Mouse (Mus musculus) thymus, adult 18-20 months (tissue): ENCODE data around the gene Kdm6b.
A peak's percentile ranks its signal among the peaks of the same experiment; 100 is the strongest.

Experiments
- DNase-seq, 2 experiments: peaks; one replicate each; pipeline ENCODE4 v3.0.0; 2022; ENCODE audit warnings: mixed read lengths in 2 of 2

Gene Kdm6b

GRCm38 (mm10) chr11:69386758-69387157 lies 26.7 kb downstream of the Kdm6b start:
- DNase-seq, result no peak

- DNase-seq, result no peak
These were observed 28.5 kb downstream of the Kdm6b start for GRCm38 (mm10) chr11:69384979-69385378.

- DNase-seq, result no peak
These were observed 30.9 kb downstream of the Kdm6b start for GRCm38 (mm10) chr11:69382478-69383105.

GRCm38 (mm10) chr11:69381356-69381755 lies 32.1 kb downstream of the Kdm6b start:
- DNase-seq, result no peak

- DNase-seq, result no peak
These were observed 33.9 kb downstream of the Kdm6b start for GRCm38 (mm10) chr11:69379600-69379999.

GRCm38 (mm10) chr11:69377766-69378165 lies 35.7 kb downstream of the Kdm6b start:
- DNase-seq, result no peak

GRCm38 (mm10) chr11:69375646-69376045 lies 37.8 kb downstream of the Kdm6b start:
- DNase-seq, result no peak

GRCm38 (mm10) chr11:69373223-69373965 lies 40.1 kb downstream of the Kdm6b start:
- no peak for DNase-seq

GRCm38 (mm10) chr11:69372780-69373170 lies 40.7 kb downstream of the Kdm6b start:
- DNase-seq, result no peak

GRCm38 (mm10) chr11:69372056-69372779 lies 41.3 kb downstream of the Kdm6b start:
- no peak for DNase-seq

- DNase-seq, result no peak
These were observed 41.9 kb downstream of the Kdm6b start for GRCm38 (mm10) chr11:69371601-69372000.

- no peak for DNase-seq
These were observed 42.7 kb downstream of the Kdm6b start for GRCm38 (mm10) chr11:69370817-69371215.

- no peak for DNase-seq
These were observed 43.3 kb downstream of the Kdm6b start for GRCm38 (mm10) chr11:69369990-69370816.

- peak in 1 of 2 experiments; percentile 45 for DNase-seq
These were observed 44.1 kb downstream of the Kdm6b start, which contains the start of gene Chd3 for GRCm38 (mm10) chr11:69369215-69369989. TSS of gene Chd3 (minus strand) at chr11:69369406.

- no peak for DNase-seq
These were observed 44.9 kb downstream of the Kdm6b start for GRCm38 (mm10) chr11:69368356-69369214.

GRCm38 (mm10) chr11:69367616-69368355 lies 45.7 kb downstream of the Kdm6b start:
- DNase-seq, result peak in 1 of 2 experiments; percentile 52

- peak in 1 of 2 experiments; percentile 35 for DNase-seq
These were observed 46.4 kb downstream of the Kdm6b start for GRCm38 (mm10) chr11:69366855-69367615.

GRCm38 (mm10) chr11:69366157-69366854 lies 47.2 kb downstream of the Kdm6b start:
- DNase-seq, result peak; percentile 80 to 87

- DNase-seq, result no peak
These were observed 47.8 kb downstream of the Kdm6b start for GRCm38 (mm10) chr11:69365722-69366121.
